Mouse (Mus musculus) yolk sac, embryonic 10.5 days (tissue): Measurements from ENCODE around the gene Hist1h3i.
A peak's percentile ranks its signal among the peaks of the same experiment; 100 is the strongest.

Experiments
- DNase-seq: peaks from one replicate; pipeline ENCODE4 v3.0.0-alpha.2; 2017; ENCODE audit warnings: low spot score

The Hist1h3i gene

GRCm38 (mm10) chr13:21782361-21783254 lies 562 bp downstream of the Hist1h3i start:
- DNase-seq, result peak; percentile 71

- no peak for DNase-seq
These were observed 1.5 kb downstream of the Hist1h3i start for GRCm38 (mm10) chr13:21781639-21782038.

GRCm38 (mm10) chr13:21781021-21781555 lies 2.1 kb downstream of the Hist1h3i start:
- DNase-seq, result no peak

GRCm38 (mm10) chr13:21779767-21780731 lies 3.1 kb downstream of the Hist1h3i start, which contains the start of gene Hist1h1b:
TSS of gene Hist1h1b (minus strand) at chr13:21780625.
- DNase-seq, result peak; percentile 90

GRCm38 (mm10) chr13:21778814-21779766 lies 4.1 kb downstream of the Hist1h3i start:
- DNase-seq, result peak; percentile 85

- no peak for DNase-seq
These were observed 27.5 kb downstream of the Hist1h3i start for GRCm38 (mm10) chr13:21755707-21756106.

GRCm38 (mm10) chr13:21754294-21755001 lies 28.7 kb downstream of the Hist1h3i start:
- DNase-seq, result peak; percentile 51

GRCm38 (mm10) chr13:21753524-21754285 lies 29.5 kb downstream of the Hist1h3i start, which contains the start of the genes Hist1h2ak and Hist1h2bn:
TSS of gene Hist1h2ak (minus strand) at chr13:21753827.
TSS of gene Hist1h2bn (plus strand) at chr13:21754123.
- peak; percentile 92 for DNase-seq

- peak; percentile 51 for DNase-seq
These were observed 30.1 kb downstream of the Hist1h3i start for GRCm38 (mm10) chr13:21753051-21753523.

- peak; percentile 20 for DNase-seq
These were observed 30.8 kb downstream of the Hist1h3i start for GRCm38 (mm10) chr13:21752356-21752755.

- DNase-seq, result no peak
These were observed 31.3 kb downstream of the Hist1h3i start for GRCm38 (mm10) chr13:21751827-21752226.

GRCm38 (mm10) chr13:21751417-21751816 lies 31.8 kb downstream of the Hist1h3i start:
- DNase-seq, result no peak

GRCm38 (mm10) chr13:21750159-21751017 lies 32.8 kb downstream of the Hist1h3i start, which contains the start of gene Hist1h4k:
TSS of gene Hist1h4k (minus strand) at chr13:21750505.
- DNase-seq, result peak; percentile 94

- peak; percentile 51 for DNase-seq
These were observed 33.6 kb downstream of the Hist1h3i start for GRCm38 (mm10) chr13:21749387-21750158.

- no peak for DNase-seq
These were observed 38.2 kb downstream of the Hist1h3i start for GRCm38 (mm10) chr13:21745006-21745405.

GRCm38 (mm10) chr13:21734906-21735767 lies 48.0 kb downstream of the Hist1h3i start, which contains the start of gene Hist1h4j:
TSS of gene Hist1h4j (plus strand) at chr13:21735064.
- DNase-seq, result peak; percentile 92
